Mouse (Mus musculus): ENCODE data around the gene Ttc37. TPM values are rescaled to one million over a fixed set of nuclear protein-coding genes. Genes with fewer than 3 reads are reported as not detected.

Gene Ttc37
- 1 to 10 TPM in 1 of 2 experiments, under 1 TPM in 1; 0.48 to 2.8 TPM for polyA plus RNA-seq (2012; fragmentation: generic; extraction: Trizol)

DNA sequence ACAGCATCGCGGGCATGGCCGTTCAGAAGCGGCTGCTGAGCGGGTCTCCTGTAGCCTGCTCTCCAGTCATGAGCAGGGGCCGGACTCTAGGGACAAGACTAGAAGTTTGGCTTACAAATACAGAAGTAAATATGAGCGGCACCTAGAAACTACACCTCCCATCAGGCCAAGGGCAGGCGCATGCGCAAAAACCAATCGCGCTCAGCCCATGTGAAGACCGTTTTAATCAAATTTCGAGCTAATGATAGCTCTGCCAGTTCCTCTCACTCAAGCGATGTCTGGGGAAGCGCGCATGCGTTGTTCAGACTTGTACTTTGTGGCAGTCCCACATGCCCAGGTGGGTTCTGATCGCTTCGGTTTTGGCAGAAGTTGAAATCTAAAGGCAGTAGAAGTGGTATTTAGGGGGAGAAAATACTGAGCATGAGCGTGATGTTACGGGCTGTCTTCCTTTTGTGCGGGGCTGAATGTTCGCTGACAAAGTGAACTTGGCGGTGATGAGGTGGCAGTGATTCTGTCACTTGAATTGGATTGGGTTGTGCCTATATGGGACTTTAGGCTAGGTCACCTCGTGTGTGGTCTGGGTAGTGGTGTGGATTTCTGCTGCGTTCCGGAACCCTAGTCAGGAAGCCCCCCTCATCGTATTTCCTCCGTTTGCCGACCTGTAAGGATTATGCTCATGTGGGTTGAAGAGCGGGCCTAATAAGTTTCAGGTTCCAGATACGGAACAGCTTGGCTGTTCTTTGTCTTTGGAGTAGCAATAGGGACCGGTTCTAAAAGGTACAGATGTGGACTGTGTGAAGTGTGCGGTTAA is at the start of gene Ttc37, which contains the start of gene Arsk:
TSS of gene Ttc37 (plus strand) at position 242 of the 811 bp plus-strand sequence.
TSS of gene Arsk (minus strand) at position 168 of the 811 bp plus-strand sequence.

DNA sequence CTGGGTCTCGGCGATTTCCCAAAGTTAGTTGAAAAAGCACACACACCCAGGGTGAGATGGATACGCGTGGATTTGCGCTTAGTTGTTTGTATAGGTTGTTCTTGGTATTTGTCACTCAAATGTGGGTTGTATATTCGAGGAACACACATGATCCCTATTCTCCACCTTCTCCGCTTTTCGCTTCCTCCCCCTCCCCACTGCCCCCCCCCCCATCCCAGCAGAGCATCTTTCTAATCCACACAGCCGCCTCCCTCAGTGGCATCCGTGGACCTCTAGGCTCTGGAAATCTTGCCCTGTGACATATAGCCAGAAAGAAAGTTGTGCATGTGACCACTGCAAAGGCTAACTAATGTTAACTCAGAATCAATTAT is 41.7 kb upstream of the Ttc37 start, which contains the start of gene Gpr150:
TSS of gene Gpr150 (minus strand) at position 101 of the 371 bp plus-strand sequence.

Other genes with a start within 250 kb of the Ttc37 start
- gene Rhobtb3, start 154.8 kb upstream of the Ttc37 start, polyA plus RNA-seq (2012; fragmentation: generic; extraction: Trizol), result 1 to 10 TPM; 1.5 to 6.4 TPM
- gene Spata9, start 131.6 kb upstream of the Ttc37 start, polyA plus RNA-seq (2012; fragmentation: generic; extraction: Trizol), result under 1 TPM; 0.46 to 0.97 TPM
- 10 to 100 TPM in 1 of 2 experiments, 1 to 10 TPM in 1; 1.1 to 13.2 TPM for gene Rfesd, start 80.0 kb upstream of the Ttc37 start, polyA plus RNA-seq (2012; fragmentation: generic; extraction: Trizol)
- gene Gpr150, start 41.7 kb upstream of the Ttc37 start, polyA plus RNA-seq (2012; fragmentation: generic; extraction: Trizol), result not detected
- 1 to 10 TPM in 1 of 2 experiments, under 1 TPM in 1; 0.33 to 4.6 TPM for gene Arsk, start 74 bp upstream of the Ttc37 start, polyA plus RNA-seq (2012; fragmentation: generic; extraction: Trizol)
- gene Fam81b, start 206.3 kb downstream of the Ttc37 start, polyA plus RNA-seq (2012; fragmentation: generic; extraction: Trizol), result not detected

All from C3H10T1/2 (cell line).